Mouse (Mus musculus): ENCODE measurements around the gene Tcl1b1.
"Not testable (repeated sequence)": the region's sequence is repeated elsewhere in the genome, so short reads cannot be mapped to it uniquely, and the experiment has no call there.

Tcl1b1 gene

DNA sequence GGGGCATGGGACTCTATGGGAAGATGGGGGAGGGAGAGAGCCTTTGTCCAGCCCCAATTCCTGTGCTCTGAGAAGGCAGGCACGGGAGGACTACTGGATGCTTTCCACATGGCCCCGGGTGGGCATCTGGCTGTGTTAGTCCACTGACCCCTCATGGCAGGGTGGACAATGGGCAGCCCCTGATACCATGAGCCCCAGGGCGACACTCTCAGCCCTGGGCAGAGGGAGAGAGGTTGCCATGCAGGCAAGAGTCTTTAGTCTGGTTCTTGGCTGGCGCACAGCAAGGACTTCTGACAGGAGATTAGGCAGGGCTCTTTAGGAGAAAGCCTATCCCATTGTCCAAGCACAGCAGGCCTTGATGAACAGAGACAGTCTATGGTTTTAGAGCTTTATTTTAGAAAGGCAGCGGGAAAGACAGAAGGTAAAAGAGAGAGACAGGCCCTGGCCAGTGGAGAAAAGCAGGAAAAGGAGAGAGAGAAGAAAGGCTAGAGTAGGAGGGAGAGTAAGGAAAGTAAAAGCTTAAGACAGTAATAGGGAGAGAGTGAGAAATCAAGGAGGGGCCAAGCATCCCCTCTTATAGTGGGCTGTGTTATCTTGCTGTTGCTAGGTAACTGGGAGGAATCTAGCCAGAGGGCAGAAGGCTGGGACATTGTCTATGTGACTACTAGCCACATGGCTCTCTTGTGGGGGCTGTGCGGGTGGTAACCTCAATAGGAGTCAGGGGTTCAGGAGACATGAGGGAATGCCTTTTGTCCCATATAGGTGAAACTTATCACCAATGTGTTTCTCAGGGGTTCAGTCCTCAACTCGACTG is 40.4 kb downstream of the Tcl1b1 start:
- not testable (repeated sequence) for DNase-seq

DNA sequence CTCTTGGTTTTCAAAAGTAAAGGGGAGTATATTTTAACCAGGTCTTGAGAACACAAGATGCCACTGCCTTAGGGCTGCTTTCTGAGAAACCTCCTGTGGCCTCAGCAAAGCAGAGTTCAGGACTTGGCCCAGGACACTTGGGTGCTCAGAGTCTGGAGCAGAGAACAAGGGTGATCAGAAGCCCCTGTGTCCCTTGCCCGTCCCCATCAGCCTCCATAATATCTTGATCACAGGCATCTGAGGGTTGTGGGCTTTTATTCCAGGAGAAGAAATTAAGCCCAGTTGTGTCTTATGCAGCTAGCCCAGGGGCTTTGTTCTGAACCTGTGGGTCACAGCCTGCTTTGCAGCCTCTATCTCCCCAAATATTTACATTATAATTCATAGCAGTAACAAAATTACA is 42.2 kb downstream of the Tcl1b1 start, which contains the start of gene Tcl1b4:
Gene Tcl1b4, plus strand, starts transcription at position 301 of the 400 bp plus-strand sequence.
- not testable (repeated sequence) for DNase-seq

DNA sequence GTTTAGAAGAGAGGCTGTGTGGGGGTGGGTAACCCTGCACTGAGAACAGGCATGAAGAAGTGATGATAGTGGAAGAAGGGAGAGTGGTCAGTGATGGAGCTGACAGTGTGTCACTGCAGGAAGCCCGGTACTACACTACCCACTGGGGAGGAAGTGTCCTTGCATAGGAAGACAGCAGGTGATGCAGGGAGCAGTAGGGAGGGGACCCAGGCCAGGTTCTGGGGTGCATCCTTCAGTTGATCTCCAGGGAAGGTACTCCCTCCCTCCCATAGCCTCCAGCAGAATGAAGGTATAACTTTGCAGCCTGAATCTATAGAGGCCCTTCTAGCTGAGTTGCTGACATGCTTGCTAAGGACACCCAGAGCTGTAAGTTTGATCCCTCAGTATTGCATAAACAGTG is 47.6 kb downstream of the Tcl1b1 start:
- DNase-seq = no peak

DNA sequence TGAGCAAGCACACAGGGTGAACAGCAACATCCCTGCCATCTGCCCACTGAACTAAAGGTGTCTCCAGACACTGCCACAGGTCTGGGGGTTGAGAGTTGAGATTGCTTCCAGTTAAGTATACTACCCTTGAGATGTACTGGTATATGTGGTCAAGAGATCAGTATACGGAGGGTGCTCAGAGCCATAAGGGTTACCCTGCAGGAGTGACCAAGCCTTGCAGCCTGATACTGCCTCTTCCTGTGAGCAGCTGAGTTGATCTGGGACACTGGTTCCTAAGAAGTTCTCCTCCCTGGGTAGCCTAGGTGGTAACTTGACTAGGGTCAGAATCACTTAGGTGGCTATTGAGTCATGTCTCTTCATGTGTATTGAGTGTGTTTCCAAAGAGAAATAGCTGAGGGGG is 49.0 kb downstream of the Tcl1b1 start:
- no peak for DNase-seq

DNA sequence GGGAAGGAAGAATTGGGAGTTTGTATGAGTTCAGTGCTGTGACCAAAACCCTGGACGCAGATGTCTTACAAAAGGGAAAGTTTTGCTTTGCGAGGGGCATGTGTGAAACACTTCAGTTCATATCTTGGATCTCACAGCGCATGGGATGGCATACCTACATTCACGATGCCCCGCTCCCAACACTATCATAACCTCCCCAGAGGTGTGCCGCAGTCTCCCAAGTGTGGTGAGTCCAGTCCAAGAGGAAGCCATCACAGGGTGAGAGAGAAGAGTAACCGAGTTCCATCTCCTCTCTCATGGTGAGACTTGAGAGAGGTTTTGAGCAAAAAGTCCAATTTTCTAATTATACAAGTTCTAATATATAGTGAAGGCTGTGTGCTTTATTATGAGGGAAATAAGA is 49.7 kb downstream of the Tcl1b1 start:
- no peak for DNase-seq

All from thymus, postnatal 14 days (tissue).